Mouse (Mus musculus): ENCODE data around the gene Tmem100. TPM values are rescaled to one million over a fixed set of nuclear protein-coding genes. Genes with fewer than 3 reads are reported as not detected.

The Tmem100 gene
- polyA plus RNA-seq, 1 experiment, result 0.66 TPM

- WGBS, result 67% methylated on average over 2 of the region's 2 CpGs
- Histone ChIP-seq H3K27me3 (ENCODE audit: control insufficient read depth, insufficient read depth, low read length) (no peaks in the 10 kb centered on the region), H3K4me3 (ENCODE audit: low read depth, low read length) (no peak overlapping the region), H3K27ac (ENCODE audit: insufficient read depth, low read depth, low read length) (no peak overlapping the region), H3K36me3 (ENCODE audit: control insufficient read depth, insufficient read depth, low read length) (no peaks in the 10 kb centered on the region), H3K4me1 (ENCODE audit: control insufficient read depth, insufficient read depth, insufficient read length, low read length) (no peaks in the 10 kb centered on the region)
- TF ChIP-seq CTCF (IDR thresholded peaks at IDR 0.05; ENCODE audit: extremely low read depth, insufficient read length, insufficient replicate concordance, low read depth, low read length) (no peak), POLR2A (IDR thresholded peaks at IDR 0.05; ENCODE audit: low read depth, low read length) (no peak)
Measured at GRCm38 (mm10) chr11:90057070-90057469, 26.9 kb downstream of the Tmem100 start.

DNA sequence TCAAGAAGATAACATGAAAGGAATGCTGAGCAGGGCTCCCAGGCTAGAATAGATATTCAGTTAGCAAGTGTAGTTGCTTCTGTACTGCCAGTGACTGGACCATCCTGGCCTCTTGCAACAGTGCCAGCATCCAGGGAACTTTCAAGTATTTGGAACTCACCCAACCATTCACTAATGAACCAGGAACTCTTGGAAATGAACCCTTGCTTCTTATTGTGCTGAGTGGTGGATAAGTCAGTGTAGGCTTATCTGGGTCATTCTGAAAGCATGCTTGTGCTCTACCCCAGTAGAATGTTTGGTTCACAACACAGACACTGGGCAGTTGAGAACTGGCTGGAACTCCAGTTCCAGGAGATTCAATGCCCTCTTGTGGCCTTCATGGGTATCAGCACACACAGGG, 29.1 kb downstream of the Tmem100 start:
- H3K27me3 ChIP-seq (ENCODE audit: control insufficient read depth, insufficient read depth, low read length), result no peaks in the 10 kb centered on the region
- H3K27ac ChIP-seq (ENCODE audit: insufficient read depth, low read depth, low read length), result no peak overlapping the region
- H3K36me3 ChIP-seq (ENCODE audit: control insufficient read depth, insufficient read depth, low read length), result no peaks in the 10 kb centered on the region
- TF ChIP-seq CTCF (IDR thresholded peaks at IDR 0.05; ENCODE audit: extremely low read depth, insufficient read length, insufficient replicate concordance, low read depth, low read length) (no peak), POLR2A (IDR thresholded peaks at IDR 0.05; ENCODE audit: low read depth, low read length) (no peak)
- no peaks in the 10 kb centered on the region for H3K4me1 ChIP-seq (ENCODE audit: control insufficient read depth, insufficient read depth, insufficient read length, low read length)
- no peak overlapping the region for H3K4me3 ChIP-seq (ENCODE audit: low read depth, low read length)

GRCm38 (mm10) chr11:90062657-90063056, 32.5 kb downstream of the Tmem100 start:
- Histone ChIP-seq H3K27ac (ENCODE audit: insufficient read depth, low read depth, low read length) (no peak overlapping the region), H3K4me3 (ENCODE audit: low read depth, low read length) (no peak overlapping the region), H3K36me3 (ENCODE audit: control insufficient read depth, insufficient read depth, low read length) (no peaks in the 10 kb centered on the region), H3K27me3 (ENCODE audit: control insufficient read depth, insufficient read depth, low read length) (no peaks in the 10 kb centered on the region), H3K4me1 (ENCODE audit: control insufficient read depth, insufficient read depth, insufficient read length, low read length) (no peaks in the 10 kb centered on the region)
- 73% methylated on average over 3 of the region's 3 CpGs for WGBS
- no peak for TF ChIP-seq CTCF (IDR thresholded peaks at IDR 0.05; ENCODE audit: extremely low read depth, insufficient read length, insufficient replicate concordance, low read depth, low read length)
- no peak for TF ChIP-seq POLR2A (IDR thresholded peaks at IDR 0.05; ENCODE audit: low read depth, low read length)

GRCm38 (mm10) chr11:90066405-90067250, 36.5 kb downstream of the Tmem100 start:
- Histone ChIP-seq H3K36me3 (ENCODE audit: control insufficient read depth, insufficient read depth, low read length) (no peaks in the 10 kb centered on the region), H3K4me3 (ENCODE audit: low read depth, low read length) (no peak overlapping the region), H3K27me3 (ENCODE audit: control insufficient read depth, insufficient read depth, low read length) (no peaks in the 10 kb centered on the region), H3K27ac (ENCODE audit: insufficient read depth, low read depth, low read length) (no peak overlapping the region), H3K4me1 (ENCODE audit: control insufficient read depth, insufficient read depth, insufficient read length, low read length) (no peaks in the 10 kb centered on the region)
- TF ChIP-seq POLR2A (IDR thresholded peaks at IDR 0.05; ENCODE audit: low read depth, low read length) (no peak), CTCF (IDR thresholded peaks at IDR 0.05; ENCODE audit: extremely low read depth, insufficient read length, insufficient replicate concordance, low read depth, low read length) (no peak)
- WGBS, result 84% methylated on average over 23 of the region's 23 CpGs

DNA sequence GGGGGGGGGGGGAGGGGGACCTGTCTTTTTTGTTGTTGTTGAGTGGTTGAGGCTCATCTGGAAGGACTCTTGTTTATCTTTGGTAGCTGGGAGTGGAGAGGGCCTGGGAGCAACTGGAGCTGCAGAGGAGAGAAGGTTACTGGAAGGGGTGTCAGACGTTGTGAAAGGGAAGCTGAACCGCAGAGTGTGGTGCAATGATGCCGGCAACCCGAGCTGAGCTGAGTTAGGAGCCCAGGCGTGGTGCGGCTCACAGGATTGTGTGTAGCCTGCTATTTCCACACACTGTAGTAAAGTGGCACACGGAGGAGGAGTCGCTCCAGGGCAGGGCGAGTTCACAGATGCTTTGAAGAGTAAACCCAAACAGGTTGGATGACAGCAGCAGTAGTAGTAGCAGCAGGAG, 41.6 kb downstream of the Tmem100 start:
- Histone ChIP-seq H3K4me1 (ENCODE audit: control insufficient read depth, insufficient read depth, insufficient read length, low read length) (no peaks in the 10 kb centered on the region), H3K27ac (ENCODE audit: insufficient read depth, low read depth, low read length) (no peak overlapping the region), H3K36me3 (ENCODE audit: control insufficient read depth, insufficient read depth, low read length) (no peaks in the 10 kb centered on the region), H3K4me3 (ENCODE audit: low read depth, low read length) (no peak overlapping the region), H3K27me3 (ENCODE audit: control insufficient read depth, insufficient read depth, low read length) (no peaks in the 10 kb centered on the region)
- TF ChIP-seq POLR2A (IDR thresholded peaks at IDR 0.05; ENCODE audit: low read depth, low read length), result no peak
- no peak for TF ChIP-seq CTCF (IDR thresholded peaks at IDR 0.05; ENCODE audit: extremely low read depth, insufficient read length, insufficient replicate concordance, low read depth, low read length)
- WGBS, result 35% methylated on average over 9 of the region's 9 CpGs

GRCm38 (mm10) chr11:90073201-90073600, 43.1 kb downstream of the Tmem100 start:
- no peak overlapping the region for H3K4me3 ChIP-seq (ENCODE audit: low read depth, low read length)
- 68% methylated on average over 5 of the region's 5 CpGs for WGBS
- H3K36me3 ChIP-seq (ENCODE audit: control insufficient read depth, insufficient read depth, low read length), result no peaks in the 10 kb centered on the region
- H3K27ac ChIP-seq (ENCODE audit: insufficient read depth, low read depth, low read length), result no peak overlapping the region
- no peaks in the 10 kb centered on the region for H3K27me3 ChIP-seq (ENCODE audit: control insufficient read depth, insufficient read depth, low read length)
- TF ChIP-seq POLR2A (IDR thresholded peaks at IDR 0.05; ENCODE audit: low read depth, low read length), result no peak
- no peak for TF ChIP-seq CTCF (IDR thresholded peaks at IDR 0.05; ENCODE audit: extremely low read depth, insufficient read length, insufficient replicate concordance, low read depth, low read length)
- no peaks in the 10 kb centered on the region for H3K4me1 ChIP-seq (ENCODE audit: control insufficient read depth, insufficient read depth, insufficient read length, low read length)

DNA sequence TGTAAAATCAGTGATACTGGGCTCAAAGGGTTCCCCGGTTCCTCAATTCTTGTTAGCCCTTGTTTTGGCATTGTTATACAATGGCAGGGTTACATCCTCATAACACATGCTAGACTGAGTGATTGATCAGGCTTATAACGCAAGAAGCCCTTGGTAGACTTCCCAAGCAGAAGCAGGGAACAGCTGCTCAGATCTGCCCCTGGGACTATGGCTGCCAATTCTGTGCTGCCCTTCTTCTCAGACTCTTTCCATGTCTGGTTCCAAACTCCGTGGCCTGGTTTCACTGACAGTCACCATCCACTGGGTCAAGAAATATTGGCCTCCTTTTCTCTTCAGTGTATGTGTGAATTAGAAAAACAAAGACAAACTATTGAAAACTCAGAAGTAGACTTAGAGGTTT, 46.5 kb downstream of the Tmem100 start:
- 77% methylated on average over 3 of the region's 3 CpGs for WGBS
- Histone ChIP-seq H3K27ac (ENCODE audit: insufficient read depth, low read depth, low read length) (no peak overlapping the region), H3K36me3 (ENCODE audit: control insufficient read depth, insufficient read depth, low read length) (no peaks in the 10 kb centered on the region), H3K4me1 (ENCODE audit: control insufficient read depth, insufficient read depth, insufficient read length, low read length) (no peaks in the 10 kb centered on the region), H3K4me3 (ENCODE audit: low read depth, low read length) (no peak overlapping the region), H3K27me3 (ENCODE audit: control insufficient read depth, insufficient read depth, low read length) (no peaks in the 10 kb centered on the region)
- TF ChIP-seq CTCF (IDR thresholded peaks at IDR 0.05; ENCODE audit: extremely low read depth, insufficient read length, insufficient replicate concordance, low read depth, low read length) (no peak), POLR2A (IDR thresholded peaks at IDR 0.05; ENCODE audit: low read depth, low read length) (no peak)
